Mouse (Mus musculus) adrenal gland, adult 8-10 months (tissue): ENCODE data around the gene Zcchc4. TPM values are rescaled to one million over a fixed set of nuclear protein-coding genes. Genes with fewer than 3 reads are reported as not detected.

ENCODE experiments used
- DNase-seq: peaks from one replicate; pipeline ENCODE4 v3.0.0; 2022
- total RNA-seq, 4 experiments: library from RNA; stranded (reverse); gene quantifications; 2 replicates each; pipeline ENCODE4 v1.2.4; 2022

The Zcchc4 gene
- total RNA-seq, 4 experiments from 2014 or later, result 12.1 to 17.7 (median 14.3) TPM

DNA sequence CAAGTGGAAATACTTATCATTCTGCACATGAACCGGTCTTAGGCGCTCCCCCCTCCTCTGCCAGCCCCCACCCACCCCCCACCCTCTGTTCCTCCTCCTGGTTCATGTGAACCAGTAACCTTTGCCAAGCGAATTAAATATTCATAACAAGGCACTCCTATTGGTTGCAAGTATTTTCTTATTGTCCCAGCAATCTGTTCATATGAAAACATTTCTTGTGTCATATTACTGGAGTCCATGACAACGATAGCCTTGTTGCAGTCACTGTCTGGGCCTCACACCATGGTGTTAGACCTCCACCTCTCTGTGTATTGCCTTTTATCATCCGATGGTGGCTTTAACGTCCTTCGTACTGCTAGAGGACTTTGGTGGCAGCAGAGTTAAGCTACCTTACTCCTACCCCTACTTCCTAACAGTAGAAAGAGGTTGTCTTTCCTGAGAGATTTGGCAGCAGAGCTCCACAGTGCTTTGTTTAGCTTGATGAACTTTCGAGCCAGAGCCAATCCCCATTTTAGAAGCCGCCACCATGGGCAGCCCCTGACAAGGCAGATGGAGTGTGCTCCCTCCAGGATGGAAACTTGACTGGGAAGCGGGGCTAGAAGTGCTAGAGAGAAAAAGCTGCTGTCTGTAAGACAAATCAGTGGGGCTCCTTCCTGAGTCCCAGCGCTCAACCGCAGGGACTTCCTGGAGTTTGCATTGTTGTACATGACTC lies 24.2 kb downstream of the Zcchc4 start:
- no peak for DNase-seq

DNA sequence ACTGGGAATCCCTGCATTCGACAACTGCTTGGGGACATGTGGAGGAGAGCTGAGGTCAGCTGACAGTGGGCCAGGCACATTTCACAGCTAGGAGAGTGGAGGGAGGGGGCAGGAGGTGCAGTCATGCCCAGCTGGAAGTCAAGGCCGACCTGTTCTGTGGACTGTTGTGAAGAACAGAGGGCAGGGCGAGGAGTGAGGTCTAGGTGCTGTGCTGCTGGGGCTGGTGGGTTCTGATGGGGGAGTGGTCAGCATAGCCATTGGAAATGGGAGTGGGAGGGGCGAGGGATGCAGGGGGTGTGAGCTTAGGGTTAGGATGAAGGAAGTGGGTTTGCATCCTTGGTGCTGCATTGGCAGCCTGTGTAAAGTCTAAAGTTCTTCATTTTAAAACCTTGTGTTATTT lies 30.6 kb downstream of the Zcchc4 start:
- no peak for DNase-seq

DNA sequence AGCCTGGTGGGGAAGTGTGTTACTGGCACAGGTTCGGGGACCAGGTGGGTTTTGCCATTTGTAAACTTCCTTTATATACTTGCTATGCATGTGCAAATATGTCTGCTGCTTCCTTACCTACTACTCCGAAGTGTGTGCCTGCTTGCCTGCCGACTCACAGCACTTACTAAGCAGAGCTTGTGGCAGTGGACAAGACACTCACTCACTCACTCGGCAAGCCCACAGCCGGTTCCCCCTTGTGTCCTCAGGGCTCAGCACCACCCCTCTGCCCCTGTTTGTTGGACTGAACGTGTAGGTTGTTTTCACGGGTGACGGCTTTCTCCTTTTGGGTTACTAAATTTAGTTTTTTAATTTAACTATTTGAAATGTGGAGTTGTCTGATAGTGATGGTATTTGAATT lies 31.1 kb downstream of the Zcchc4 start:
- no peak for DNase-seq

DNA sequence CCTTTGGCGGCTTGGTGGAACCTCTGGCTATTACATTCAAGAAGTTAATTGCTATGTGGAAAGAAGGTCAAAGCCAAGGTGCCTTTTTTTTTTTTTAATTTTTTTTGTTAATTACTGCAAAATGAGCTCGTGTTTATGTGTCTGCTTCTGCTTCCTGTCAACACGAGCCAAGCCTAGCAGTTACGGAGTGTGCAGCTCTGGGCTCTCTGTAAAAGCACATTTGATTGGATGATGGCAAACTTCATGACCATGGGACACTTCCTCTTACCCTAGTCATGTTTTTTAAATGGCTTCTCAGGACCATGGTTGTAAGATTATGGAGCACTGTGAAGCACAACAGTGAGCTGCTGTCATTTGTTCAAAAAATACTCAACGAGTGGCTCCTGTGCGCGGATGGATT lies 31.8 kb downstream of the Zcchc4 start:
- DNase-seq, result no peak

DNA sequence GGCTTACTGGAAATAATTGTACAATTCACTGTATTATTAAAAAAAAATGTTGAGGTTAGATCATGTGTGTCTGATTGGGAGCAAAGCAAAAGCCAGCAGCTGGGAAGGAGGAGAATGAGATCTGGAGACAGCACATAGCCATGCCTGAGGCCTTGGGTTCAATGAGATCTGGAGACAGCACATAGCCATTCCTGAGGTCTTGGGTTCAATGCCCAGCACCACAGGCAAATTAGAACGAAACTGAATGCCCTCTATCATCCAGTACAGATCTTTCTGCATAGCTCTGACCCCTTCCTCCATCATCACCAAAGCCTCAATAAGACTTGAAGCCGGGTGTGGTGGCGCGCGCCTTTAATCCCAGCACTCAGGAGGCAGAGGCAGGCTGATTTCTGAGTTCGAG lies 35.2 kb downstream of the Zcchc4 start:
- no peak for DNase-seq

DNA sequence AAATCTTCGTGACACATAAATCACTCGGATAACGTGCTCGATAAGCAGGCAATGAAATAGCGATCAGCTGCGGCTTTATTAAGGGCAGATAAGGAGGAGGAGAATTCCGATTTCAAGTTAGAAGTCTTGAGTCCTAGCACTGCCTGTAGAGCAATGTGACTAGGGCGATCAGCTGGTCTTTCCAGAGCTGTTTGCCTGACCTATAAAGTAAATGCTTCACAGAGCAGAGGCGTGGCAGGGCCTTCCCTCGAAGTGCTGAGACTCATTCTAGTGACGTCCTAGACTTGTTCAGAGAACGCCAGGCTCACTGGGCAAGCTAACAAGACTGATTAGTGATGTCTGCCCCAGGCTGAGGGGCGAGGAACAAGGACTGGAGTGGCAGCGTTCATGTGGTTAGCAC lies 35.8 kb downstream of the Zcchc4 start:
- no peak for DNase-seq

DNA sequence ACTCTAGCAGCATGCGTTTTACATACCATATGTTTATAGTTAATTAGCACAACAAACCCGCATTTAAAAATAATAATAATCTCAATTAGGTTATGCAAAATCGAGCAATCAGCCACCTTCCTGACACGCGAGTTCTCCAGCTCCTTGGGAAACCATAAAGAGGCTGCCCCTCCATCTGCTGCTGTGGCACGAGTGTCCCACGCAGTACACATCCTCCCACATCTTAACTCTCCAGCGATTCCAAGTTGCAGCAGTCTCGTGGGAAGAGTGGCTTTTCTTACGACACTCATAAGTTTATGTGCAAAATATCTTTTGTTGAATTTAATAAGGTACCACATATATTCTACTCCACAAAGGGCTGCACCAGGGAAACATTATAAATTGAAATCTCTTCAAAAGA lies 37.2 kb downstream of the Zcchc4 start:
- no peak for DNase-seq

DNA sequence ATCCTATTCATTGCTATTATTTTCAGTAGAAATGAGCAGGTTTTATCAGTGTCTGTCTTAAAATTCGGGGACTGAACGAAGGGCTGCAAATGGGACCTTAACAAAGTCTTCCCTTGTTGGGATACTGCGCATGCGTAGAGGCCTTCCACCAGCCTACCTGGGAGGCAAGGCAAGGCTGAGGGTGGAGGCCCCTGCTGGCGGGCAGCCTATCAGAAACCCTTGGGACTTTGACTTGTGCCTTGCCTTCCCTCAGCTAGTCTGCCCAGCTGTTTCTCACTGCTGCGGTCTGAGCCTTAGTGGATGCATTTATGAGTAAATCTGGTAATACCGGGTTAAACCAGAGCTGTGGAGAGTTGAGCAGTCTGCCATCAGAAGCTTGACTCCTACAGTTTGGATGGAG lies 38.1 kb downstream of the Zcchc4 start:
- no peak for DNase-seq

DNA sequence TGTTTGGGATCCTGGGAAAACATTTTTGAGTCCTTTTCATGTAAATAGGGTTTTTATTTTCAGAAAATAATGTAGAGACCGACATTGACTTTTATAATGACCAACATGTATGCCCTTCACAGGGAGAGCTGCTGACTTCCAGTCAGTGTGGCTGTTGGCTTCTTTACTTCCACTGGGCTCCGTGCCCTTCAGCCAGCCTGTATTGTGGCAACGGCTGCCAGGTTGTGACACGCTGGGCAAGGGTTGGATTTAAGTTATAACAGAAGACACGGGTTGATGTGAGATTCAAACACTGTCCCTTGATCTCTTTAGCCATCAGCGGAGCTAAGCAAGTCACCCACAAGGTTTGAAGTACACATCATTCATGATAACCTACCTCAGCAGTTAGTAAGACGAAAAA lies 43.5 kb downstream of the Zcchc4 start:
- no peak for DNase-seq

DNA sequence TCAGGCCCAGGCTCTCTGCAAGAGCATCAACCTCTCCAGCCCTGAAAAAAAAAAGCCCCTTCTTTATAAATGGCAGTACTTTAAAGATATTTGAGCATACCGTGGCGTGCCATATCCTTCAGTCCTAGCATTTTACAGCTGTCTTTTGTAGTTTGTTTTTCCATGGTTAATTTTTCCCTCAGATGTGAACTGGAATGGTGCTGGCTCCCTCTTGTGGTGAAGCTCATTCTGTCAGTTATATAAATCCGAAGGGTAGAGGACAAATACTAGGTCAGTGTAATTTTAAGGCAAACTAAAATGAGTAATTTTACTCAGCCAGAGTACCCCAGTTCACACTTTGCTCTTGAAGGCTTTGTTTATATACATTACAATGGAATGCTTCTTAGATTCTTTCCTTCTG lies 46.5 kb downstream of the Zcchc4 start:
- no peak for DNase-seq

DNA sequence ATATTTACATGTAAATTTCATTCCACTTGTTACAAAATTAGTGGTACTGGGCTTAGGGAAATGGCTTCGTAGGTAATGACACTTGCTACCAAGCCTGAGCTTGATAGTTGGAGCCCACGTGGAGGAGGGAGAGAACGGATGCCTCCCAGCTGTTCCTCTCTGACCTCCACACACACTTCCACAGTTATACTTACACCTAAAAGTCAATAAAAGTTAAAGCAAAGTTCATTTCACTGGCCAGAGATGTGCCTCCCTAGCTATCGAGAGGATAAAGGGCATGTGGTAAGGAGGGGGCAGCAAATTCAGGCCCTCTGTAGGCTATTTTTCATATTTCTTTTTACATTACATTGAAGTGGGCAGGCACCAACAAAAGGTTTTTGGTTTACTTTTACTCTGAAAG lies 52.7 kb downstream of the Zcchc4 start:
- DNase-seq, result no peak

DNA sequence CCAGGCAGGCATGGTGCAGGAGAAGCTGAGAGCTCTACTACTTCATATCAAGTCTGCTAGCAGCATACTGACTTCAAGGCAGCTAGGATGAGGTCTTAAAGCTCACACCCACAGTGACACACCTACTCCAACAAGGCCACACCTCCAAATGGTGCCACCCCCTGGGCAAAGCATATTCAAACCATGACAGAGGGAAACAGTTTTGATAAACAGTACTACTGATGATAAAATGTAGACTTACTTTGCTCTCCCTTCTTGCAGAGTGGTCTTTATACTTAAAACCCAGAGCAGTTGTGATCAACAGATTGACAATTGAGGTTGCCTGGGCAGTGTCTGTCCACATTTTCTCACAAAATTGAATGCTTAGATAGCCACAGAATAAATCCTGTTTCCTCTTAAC lies 57.8 kb downstream of the Zcchc4 start:
- DNase-seq, result peak; percentile 14

DNA sequence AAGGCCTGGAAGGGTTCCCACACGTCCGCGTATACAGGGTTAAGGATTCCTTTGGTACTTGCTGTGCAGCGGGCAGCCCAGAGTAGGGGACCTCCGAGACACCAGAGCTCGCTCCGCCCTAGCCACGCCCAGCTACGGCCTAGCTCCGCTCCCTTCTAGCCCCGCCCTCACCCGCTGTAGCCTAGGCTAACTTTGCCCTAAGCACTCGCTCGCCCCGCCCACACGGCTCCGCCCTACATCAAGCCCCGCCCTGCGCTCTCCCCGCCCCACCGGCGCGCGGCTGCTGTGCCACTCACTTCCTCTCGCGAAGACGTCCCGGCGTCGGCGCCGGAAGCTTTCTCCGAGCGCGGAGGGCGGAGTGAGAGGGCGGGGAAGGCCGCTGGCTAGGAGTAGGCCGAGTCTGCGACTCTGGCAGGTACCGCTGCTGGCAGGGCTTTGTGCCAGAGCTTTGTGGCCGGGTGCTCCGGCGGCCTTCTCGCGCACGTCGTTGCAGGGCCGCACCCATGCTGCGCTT lies 58.6 kb downstream of the Zcchc4 start, which contains the start of gene Anapc4:
Anapc4 (plus strand) TSS at position 252 of the 514 bp plus-strand sequence.
- DNase-seq, result peak; percentile 100

DNA sequence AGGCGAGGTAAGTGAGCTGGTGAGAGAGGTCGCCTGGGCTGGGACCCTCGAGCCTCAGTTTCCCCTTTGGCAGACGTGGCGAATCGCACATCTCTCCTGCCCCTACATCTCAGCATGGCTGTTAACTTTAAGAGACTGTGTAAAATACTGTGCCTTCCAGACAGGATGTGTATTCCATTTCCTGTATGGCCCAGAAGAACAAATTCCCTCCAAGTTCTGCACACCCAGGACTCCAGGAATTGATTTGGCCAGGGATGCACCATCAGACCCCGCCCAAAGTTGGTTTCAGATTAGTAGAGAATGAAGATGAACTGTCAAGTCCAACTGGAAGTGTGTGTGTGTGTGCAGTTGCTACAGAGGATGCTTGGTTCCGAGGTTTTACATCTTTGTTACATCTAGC lies 59.2 kb downstream of the Zcchc4 start:
- DNase-seq, result no peak

DNA sequence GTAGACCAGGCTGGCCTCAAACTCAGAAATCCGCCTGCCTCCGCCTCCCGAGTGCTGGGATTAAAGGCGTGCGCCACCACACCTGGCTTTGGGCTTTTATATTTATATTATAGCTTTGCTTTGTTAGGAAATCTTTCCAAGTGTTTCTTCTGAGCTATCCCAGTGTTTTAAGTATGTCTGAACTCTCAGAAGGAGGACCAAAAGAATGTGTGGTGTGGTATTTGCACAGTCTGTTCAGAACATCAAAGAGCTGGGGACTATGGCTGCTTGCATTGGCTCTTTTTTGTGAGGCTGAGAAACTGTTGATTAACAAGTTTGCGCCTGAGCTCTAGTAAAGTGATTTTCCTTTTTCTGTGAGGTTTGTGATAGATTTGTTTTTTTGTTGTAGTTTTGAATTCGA lies 69.1 kb downstream of the Zcchc4 start:
- DNase-seq, result no peak

DNA sequence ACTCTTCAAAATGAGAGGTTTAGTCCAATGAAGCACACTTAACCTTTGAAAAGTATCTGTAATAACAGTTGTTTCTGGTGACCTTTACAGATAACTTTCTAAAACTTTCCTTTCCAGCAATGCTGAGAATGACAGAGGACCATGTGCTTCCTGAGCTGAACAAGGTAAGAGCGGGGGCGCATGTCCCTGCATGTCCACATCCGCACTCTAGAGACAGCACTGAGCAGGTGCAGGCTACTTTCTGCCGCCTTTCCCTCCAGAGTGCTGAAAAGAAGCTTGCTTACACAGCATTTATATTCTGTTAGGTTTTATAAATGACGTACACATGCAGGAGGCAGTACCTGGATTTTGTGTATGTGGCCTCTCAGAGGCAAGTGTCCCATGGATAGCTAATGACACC lies 80.5 kb downstream of the Zcchc4 start:
- no peak for DNase-seq

DNA sequence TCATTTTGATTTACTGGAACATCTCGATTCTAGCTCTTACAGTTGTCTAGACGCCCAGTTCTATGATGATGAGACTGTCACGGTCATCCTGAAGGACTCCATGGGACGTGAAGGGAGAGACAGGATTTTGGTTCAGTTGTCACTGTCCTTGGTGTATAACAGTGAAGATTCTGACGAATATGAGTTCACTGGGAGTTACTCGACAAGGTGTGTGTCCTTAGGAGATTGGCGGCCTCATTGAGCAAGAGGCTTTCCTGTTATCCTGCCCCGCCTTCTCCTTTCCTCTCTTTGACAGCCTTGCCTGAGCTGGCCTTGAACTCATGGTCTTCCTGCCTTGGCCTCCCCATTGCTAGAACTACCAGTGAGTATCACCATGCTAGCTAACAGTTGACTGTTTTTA lies 89.2 kb downstream of the Zcchc4 start:
- DNase-seq, result peak; percentile 44

DNA sequence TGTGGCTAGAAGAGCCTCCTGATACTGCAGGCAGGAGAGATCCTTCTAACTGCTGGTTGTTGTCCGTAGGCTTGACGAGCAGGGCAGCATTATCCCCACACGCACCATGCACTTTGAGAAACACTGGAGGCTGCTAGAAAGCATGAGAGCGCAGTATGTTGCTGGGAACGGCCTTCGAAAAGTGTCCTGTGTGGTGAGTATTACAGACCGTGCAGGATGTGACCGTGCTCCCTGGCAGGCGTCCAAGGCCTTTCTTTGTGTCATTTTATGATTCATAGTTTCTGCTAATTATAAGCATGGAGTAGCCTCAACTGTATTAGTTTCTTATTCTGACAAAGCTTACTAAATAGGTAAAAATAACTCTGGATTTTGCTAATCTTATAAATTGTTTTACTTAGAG lies 90.6 kb downstream of the Zcchc4 start:
- DNase-seq, result peak; percentile 92

DNA sequence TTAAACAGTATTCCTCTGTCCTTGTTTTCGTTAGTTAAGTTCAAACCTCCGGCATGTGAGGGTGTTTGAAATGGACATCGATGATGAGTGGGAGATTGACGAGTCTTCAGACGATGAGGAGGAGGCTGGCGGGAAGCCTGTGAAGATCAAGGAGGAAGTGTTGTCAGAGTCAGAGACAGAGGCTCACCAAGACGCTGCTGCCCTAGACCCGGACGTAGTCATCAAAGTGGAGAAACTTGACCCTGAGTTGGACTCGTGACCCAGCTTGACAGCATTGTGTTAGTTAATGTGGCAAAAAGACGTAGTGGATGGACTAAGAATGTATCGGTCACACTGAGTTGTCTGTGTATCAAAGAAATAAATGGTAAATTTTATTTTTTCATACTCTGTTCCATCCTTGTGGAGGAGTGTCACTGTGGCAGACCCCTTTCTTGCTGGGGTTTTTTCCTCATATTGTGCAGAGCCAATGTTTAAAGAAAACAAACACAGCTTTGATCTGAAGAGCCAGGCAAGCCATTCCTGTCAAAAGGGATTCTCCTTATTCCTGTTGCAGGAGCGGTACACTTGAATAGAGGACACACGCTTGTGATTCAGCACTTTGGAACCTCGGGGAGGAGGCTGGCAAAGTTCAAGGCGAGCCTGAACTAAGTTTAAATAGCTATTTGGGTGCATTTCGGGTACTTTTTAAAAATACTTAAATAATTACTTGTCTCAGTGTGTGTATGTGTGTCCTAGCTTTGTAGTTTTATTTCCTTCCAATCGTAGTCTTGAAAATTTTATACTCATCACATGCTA lies 91.3 kb downstream of the Zcchc4 start:
- DNase-seq, result peak; percentile 39

DNA sequence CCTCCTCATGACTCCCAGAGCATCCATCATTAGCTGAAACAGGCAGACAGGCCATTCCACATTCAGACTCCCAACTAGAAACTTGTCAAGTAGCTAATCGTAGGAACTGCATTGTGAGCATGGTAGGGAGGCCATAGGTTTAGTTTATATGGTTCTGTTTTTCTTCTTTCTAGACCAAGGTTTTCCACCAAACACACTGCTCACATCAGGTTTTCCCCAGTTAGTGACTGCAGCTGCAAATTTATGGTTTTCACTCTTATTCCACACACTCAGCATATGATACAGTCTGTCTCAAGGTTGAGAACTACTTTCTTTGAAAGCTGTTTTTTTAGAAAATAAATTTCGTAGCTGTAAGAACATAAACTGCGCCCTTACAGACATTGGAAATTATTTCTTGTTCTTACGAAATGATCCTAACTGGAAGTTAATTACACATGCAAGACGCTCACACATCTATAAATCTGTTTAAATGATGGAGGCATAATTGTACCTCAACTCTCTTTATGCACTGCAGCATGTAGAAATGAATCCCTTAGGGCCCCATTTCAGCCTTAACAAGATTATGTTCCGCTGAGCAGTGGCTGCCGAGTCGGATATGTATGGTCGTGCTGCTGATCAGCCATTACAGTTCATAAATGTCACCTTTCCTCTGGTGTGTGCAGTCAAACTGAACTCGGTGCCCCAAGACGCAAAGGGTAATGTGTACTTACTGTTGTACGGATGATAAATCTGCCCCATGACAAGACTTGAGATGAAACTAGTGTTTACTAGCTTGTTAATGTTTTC lies 93.9 kb downstream of the Zcchc4 start:
- DNase-seq, result no peak

DNA sequence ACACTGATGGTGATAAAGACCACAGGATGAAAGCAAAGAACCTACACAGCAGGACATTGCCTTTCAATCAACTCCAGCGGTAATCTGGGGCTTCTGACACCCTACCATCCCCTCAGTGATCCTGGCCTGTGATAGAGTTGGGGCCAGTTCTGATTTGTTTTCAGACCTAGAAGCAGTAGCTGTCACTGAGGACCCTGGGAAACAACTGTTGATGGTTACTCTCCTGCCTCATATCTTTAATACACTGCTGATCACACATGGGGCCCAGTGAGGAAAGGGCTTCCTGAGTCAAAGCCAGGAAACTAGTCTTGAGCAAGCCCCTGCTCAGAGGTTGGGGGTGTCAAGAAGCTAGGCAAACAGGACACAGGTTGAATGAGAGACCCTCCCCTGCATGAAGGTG lies 96.3 kb downstream of the Zcchc4 start:
- no peak for DNase-seq

DNA sequence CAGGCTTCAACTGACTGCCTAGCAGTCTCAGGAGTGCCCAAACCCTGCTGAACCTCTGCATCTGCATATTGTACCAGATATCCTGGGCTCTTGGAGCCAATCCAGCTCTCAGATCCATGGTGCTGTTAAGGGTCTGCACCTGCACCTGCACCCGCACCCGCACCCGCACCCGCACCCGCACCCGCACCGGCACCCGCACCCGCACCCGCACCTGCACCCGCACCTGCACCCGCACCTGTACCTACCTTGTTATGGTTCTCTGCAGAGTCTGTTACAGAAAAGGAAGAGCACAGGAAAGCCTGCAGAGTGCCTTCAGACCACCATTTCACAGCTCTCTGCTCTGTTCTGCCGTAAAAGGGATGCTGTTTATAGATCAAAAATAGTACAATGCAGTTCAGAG lies 96.8 kb downstream of the Zcchc4 start:
- no peak for DNase-seq
